Mouse (Mus musculus) C2C12 (cell line): Measurements from ENCODE around the gene Msantd2.

Experiments used
- CEBPB ChIP-seq: IDR thresholded peaks from one replicate; pipeline ENCODE4 v1.6.1; 2011; ENCODE audit warnings: low read depth, mild to moderate bottlenecking, control low read depth, moderate library complexity
- CTCF ChIP-seq: IDR thresholded peaks from one replicate; pipeline ENCODE4 v1.5.1; 2011; ENCODE audit not compliant: control insufficient read depth, insufficient read depth, insufficient read length
- MAX ChIP-seq: IDR thresholded peaks from one replicate; pipeline ENCODE4 v1.6.1; 2011; ENCODE audit warnings: mild to moderate bottlenecking, control low read depth
- MYOD1 ChIP-seq: IDR thresholded peaks from one replicate; pipeline ENCODE4 v1.6.1; 2011; ENCODE audit warnings: low read depth; ENCODE audit not compliant: control insufficient read depth, insufficient read length
- USF1 ChIP-seq: IDR thresholded peaks from one replicate; pipeline ENCODE4 v1.6.1; 2011; ENCODE audit warnings: low read depth, mild to moderate bottlenecking, control low read depth, moderate library complexity

DNA sequence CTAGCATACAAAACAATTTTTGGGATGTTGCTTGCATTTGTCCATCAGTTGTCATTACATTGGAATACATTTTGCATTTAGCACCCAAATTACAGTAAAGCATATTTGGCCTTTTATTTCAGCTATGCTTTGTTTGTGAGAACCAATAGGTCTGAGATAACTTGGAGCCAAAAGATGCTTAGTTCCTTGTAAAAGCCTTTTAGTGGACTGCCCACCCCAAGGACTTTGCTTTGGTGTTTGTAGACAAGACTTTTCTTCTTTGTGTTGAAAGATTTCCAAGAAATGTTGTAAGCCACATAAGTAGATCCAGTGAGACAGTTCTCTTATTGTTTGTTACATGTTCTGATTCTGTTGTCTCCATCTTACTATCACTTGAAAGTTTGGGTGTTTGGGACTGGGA lies 7.2 kb downstream of the Msantd2 start:
- TF ChIP-seq CTCF: no peak
- TF ChIP-seq MAX: no peak
- TF ChIP-seq USF1: no peak
- no peak for TF ChIP-seq MYOD1
- TF ChIP-seq CEBPB: no peak
